Mouse (Mus musculus) splenic B cell, adult 2 months (primary cell): Measurements from ENCODE around the gene Fbxl3.

ENCODE experiments used
- DNase-seq: peaks from one replicate; pipeline ENCODE4 v3.0.0-alpha.2; 2011; ENCODE audit warnings: low read depth, low spot score
- H3K27me3 ChIP-seq: 2 replicates; pipeline ENCODE4 v1.6.1; 2012; ENCODE audit warnings: mild to moderate bottlenecking, low read length, moderate library complexity, mixed read lengths; ENCODE audit not compliant: control insufficient read depth, poor library complexity, insufficient read depth, severe bottlenecking
- H3K36me3 ChIP-seq: 2 replicates; pipeline ENCODE4 v1.6.1; 2012; ENCODE audit warnings: mild to moderate bottlenecking, low read length, moderate library complexity, mixed read lengths; ENCODE audit not compliant: control insufficient read depth, poor library complexity, insufficient read depth, severe bottlenecking

Fbxl3 gene

DNA sequence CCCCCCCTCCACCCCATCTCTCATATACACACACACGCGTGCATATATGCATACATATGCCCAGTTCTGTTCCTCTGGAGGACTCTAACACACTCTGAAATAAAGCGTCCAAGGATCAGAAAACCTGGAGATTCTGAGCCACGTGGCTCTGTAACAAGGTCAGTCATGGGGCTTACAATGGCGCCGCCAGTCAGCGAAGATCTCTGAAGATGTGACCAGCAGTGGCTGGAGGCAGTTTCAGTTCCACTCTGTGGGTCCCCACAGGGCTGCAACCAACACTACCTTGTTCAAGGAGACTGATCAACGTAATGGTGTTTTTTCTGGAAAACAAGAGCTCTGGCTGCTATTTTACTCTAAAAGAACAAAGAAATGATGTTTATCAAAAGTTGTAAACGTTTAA lies 65.3 kb downstream of the Fbxl3 start:
- no peaks in the 10 kb centered on the region for H3K27me3 ChIP-seq
- H3K36me3 ChIP-seq: no peaks in the 10 kb centered on the region
- peak; percentile 69 for DNase-seq

DNA sequence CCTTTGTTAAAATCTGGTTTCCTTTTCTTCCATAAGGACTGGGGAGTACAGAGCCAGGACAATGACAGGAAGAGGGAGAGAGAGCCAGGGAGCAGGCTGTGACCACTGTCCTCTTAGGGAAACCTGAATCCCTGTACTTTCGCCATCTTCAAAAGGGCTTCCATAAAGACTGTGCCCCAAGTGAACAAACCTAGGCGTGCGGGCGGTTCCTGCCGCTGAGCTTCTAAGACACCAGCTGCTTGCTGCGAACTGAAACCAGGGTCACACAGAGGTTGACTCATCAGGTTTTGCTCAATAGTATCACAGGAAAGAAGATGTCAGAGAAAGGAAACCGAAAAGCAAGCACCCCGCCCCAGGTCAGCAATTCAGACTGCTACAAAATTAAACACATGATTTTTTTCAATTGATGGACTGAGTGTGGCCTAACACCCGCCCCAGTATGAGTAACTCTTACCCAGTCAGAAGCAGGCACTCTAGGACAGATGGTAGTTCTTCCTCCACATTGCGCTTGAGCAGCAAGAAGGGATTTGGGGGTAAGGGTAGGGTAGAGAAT lies 66.0 kb downstream of the Fbxl3 start:
- Histone ChIP-seq H3K27me3 (no peaks in the 10 kb centered on the region), H3K36me3 (no peaks in the 10 kb centered on the region)
- peak; percentile 75 for DNase-seq
